Mouse (Mus musculus) liver, adult 2 months (tissue): ENCODE measurements at regions not wholly inside any gene's neighbourhood (a gene's known extent, or its start where the extent isn't known, plus 50 kb on each side); places are given as distances from the start of the nearest gene placed in this dataset.

ENCODE experiments used
- DNase-seq: peaks from one replicate; pipeline ENCODE4 v3.0.0-alpha.2; 2011; ENCODE audit warnings: low read depth, low spot score; ENCODE audit errors: extremely low read depth
- H3K27ac ChIP-seq: fragments of 200-500 bp; replicated peaks from 2 replicates; pipeline ENCODE4 v1.5.1; 2012; ENCODE audit warnings: low read depth, mild to moderate bottlenecking, control low read depth, inconsistent platforms, low read length; ENCODE audit not compliant: insufficient read depth
- H3K27me3 ChIP-seq: fragments of 200-500 bp; 2 replicates; pipeline ENCODE4 v1.6.1; 2012; ENCODE audit warnings: mild to moderate bottlenecking, moderate library complexity, low read length, inconsistent platforms; ENCODE audit not compliant: control insufficient read depth, insufficient read depth
- H3K36me3 ChIP-seq: fragments of 200-500 bp; 2 replicates; pipeline ENCODE4 v1.6.1; 2012; ENCODE audit warnings: low read length, inconsistent platforms; ENCODE audit not compliant: control insufficient read depth, insufficient read depth
- H3K4me1 ChIP-seq: fragments of 200-500 bp; 2 replicates; pipeline ENCODE4 v1.6.1; 2011; ENCODE audit warnings: low read length; ENCODE audit not compliant: control insufficient read depth, insufficient read depth
- H3K4me3 ChIP-seq: fragments of 200-500 bp; 2 replicates; pipeline ENCODE4 v1.5.1; 2011; ENCODE audit warnings: low read depth, mild to moderate bottlenecking, control low read depth, low read length, moderate library complexity; ENCODE audit not compliant: insufficient read depth
- H3K79me2 ChIP-seq: fragments of 200-500 bp; 2 replicates; pipeline ENCODE4 v1.6.1; 2012; ENCODE audit warnings: inconsistent platforms, mild to moderate bottlenecking, low read length, moderate library complexity; ENCODE audit not compliant: control insufficient read depth, insufficient read depth
- H3K9ac ChIP-seq: fragments of 200-500 bp; 2 replicates; pipeline ENCODE4 v1.6.1; 2012; ENCODE audit warnings: low read depth, mild to moderate bottlenecking, control low read depth, inconsistent platforms, low read length
- CTCF ChIP-seq: fragments of 200-500 bp; IDR thresholded peaks from 2 replicates; pipeline ENCODE4 v1.5.1; 2011; ENCODE audit warnings: low read depth, low read length, control low read depth
- POLR2A ChIP-seq: fragments of 200-500 bp; IDR thresholded peaks from 2 replicates; pipeline ENCODE4 v1.6.1; 2011; ENCODE audit warnings: low read length, control low read depth; ENCODE audit not compliant: insufficient read depth; ENCODE audit errors: extremely low read depth
- WGBS: fragments of 180-500 bp; shearing (Covaris S2); methylation state at CpG from one replicate; pipeline ENCODE4 v1.1.7; 2018; 5-methylcytosine and 5-hydroxymethylcytosine counted together

- Histone ChIP-seq H3K27me3 (no peaks in the 10 kb centered on the region), H3K9ac (no peak overlapping the region), H3K79me2 (no peaks in the 10 kb centered on the region), H3K27ac (no peak overlapping the region), H3K4me1 (no peaks in the 10 kb centered on the region), H3K36me3 (no peaks in the 10 kb centered on the region), H3K4me3 (no peak overlapping the region)
- WGBS, result 56% methylated on average over 2 of the region's 2 CpGs
- no peak for DNase-seq
- TF ChIP-seq CTCF (no peak), POLR2A (no peak)
Measured at GRCm38 (mm10) chr10:46403883-46404282, 826.3 kb downstream of the Hace1 start.
